Mouse (Mus musculus) midbrain, embryonic 10.5 days (tissue): ENCODE data around the gene Daam1. TPM values are rescaled to one million over a fixed set of nuclear protein-coding genes. Genes with fewer than 3 reads are reported as not detected.

Source experiments
- DNase-seq: peaks from one replicate; pipeline ENCODE4 v3.0.0-alpha.2; 2017; ENCODE audit warnings: low spot score
- H3K27ac ChIP-seq: fragments of 300-500 bp; sonication (generic); replicated peaks from 2 replicates; pipeline ENCODE4 v1.5.1; 2016; ENCODE audit warnings: mild to moderate bottlenecking
- H3K27me3 ChIP-seq: fragments of 300-500 bp; sonication (generic); 2 replicates; pipeline ENCODE4 v1.6.1; 2016; ENCODE audit warnings: low read depth, mild to moderate bottlenecking; ENCODE audit not compliant: poor library complexity, severe bottlenecking
- H3K36me3 ChIP-seq: fragments of 300-500 bp; sonication (generic); 2 replicates; pipeline ENCODE4 v1.6.1; 2016; ENCODE audit warnings: mild to moderate bottlenecking, moderate library complexity
- H3K4me1 ChIP-seq: fragments of 300-500 bp; sonication (generic); 2 replicates; pipeline ENCODE4 v1.6.1; 2016
- H3K4me3 ChIP-seq: fragments of 300-500 bp; sonication (generic); 2 replicates; pipeline ENCODE4 v1.5.1; 2016; ENCODE audit warnings: mild to moderate bottlenecking, moderate library complexity
- H3K9me3 ChIP-seq: fragments of 300-500 bp; sonication (generic); replicated peaks from 2 replicates; pipeline ENCODE4 v1.6.1; 2016; ENCODE audit warnings: mild to moderate bottlenecking
- WGBS: fragments of 180-500 bp; shearing (Covaris S2); methylation state at CpG from one replicate; pipeline ENCODE4 v1.1.7; 2016; 5-methylcytosine and 5-hydroxymethylcytosine counted together
- polyA plus RNA-seq: library from polyadenylated mRNA; unstranded; fragments of >200 nt; fragmentation: Nextera tagmentation; extraction: Ambion mirVana; gene quantifications from 2 replicates; pipeline ENCODE4 v1.2.1, GENCODE M21; 2016

Gene Daam1
- polyA plus RNA-seq, 1 experiment from 2014 or later, result 9.3 TPM

GRCm38 (mm10) chr12:71976361-71976960, 145.6 kb downstream of the Daam1 start:
- no peak overlapping the region for H3K4me3 ChIP-seq
- H3K4me1 ChIP-seq, result peaks cover 22% of the 10 kb centered on the region
- H3K27me3 ChIP-seq, result no peaks in the 10 kb centered on the region
- no peaks in the 10 kb centered on the region for H3K9me3 ChIP-seq
- no peak for DNase-seq
- 76% methylated on average over 7 of the region's 7 CpGs for WGBS
- H3K27ac ChIP-seq, result no peak overlapping the region
- peaks cover 91% of the 10 kb centered on the region for H3K36me3 ChIP-seq

GRCm38 (mm10) chr12:71977364-71977763, 146.5 kb downstream of the Daam1 start:
- no peak overlapping the region for H3K27ac ChIP-seq
- no peak overlapping the region for H3K4me3 ChIP-seq
- DNase-seq, result no peak
- H3K36me3 ChIP-seq, result peaks cover 90% of the 10 kb centered on the region
- H3K27me3 ChIP-seq, result no peaks in the 10 kb centered on the region
- peaks cover 22% of the 10 kb centered on the region for H3K4me1 ChIP-seq
- no peaks in the 10 kb centered on the region for H3K9me3 ChIP-seq
- WGBS, result 87% methylated on average over 7 of the region's 7 CpGs

- no peaks in the 10 kb centered on the region for H3K9me3 ChIP-seq
- peaks cover 90% of the 10 kb centered on the region for H3K36me3 ChIP-seq
- H3K27ac ChIP-seq, result no peak overlapping the region
- 36% methylated on average over 12 of the region's 12 CpGs for whole genome bisulfite sequencing
- no peak for DNase-seq
- H3K4me1 ChIP-seq, result peaks cover 22% of the 10 kb centered on the region
- H3K27me3 ChIP-seq, result no peaks in the 10 kb centered on the region
- no peak overlapping the region for H3K4me3 ChIP-seq
These were observed 147.9 kb downstream of the Daam1 start for GRCm38 (mm10) chr12:71978513-71979352.

DNA sequence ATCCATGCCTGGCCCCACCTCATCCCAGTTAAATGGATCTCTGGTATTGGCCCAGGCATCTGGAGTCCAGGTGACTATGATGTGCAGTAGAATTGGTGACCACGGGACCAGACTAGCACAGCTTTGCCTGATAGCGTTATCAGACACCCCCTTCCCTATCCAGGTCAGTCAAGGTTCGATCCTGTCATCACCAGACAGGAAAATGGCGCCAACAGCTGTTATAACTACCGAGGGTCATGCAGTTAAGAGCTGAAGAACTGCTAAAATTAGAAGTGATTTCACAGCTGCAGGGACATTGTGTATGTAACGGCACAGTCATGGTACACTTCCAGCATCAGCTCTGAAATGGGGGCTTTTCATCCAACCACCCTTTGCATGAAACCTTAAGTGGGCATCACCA, 149.3 kb downstream of the Daam1 start:
- WGBS, result 95% methylated on average over 6 of the region's 6 CpGs
- DNase-seq, result no peak
- Histone ChIP-seq H3K4me3 (no peak overlapping the region), H3K4me1 (peaks cover 22% of the 10 kb centered on the region), H3K9me3 (no peaks in the 10 kb centered on the region), H3K27me3 (no peaks in the 10 kb centered on the region), H3K36me3 (peaks cover 93% of the 10 kb centered on the region), H3K27ac (no peak overlapping the region)

DNA sequence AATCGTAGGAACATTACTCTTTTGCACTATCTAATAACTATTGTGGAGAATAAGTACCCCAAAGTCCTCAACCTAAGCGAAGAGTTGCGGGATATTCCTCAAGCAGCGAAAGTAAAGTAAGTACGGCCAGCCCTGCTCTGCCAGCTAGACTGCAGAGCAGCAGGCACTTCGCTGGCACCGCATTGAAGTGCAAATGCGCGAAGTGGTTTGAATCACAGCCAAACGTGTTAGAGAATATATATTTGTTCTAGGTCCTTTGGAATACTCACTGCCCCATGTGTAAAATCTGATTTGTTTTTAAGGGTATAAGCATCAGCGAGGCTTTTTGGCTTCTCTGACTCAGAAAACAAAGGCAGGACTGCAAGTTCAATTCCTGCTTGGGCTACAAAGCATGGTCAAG, 149.9 kb downstream of the Daam1 start:
- no peaks in the 10 kb centered on the region for H3K27me3 ChIP-seq
- H3K4me3 ChIP-seq, result no peak overlapping the region
- no peak for DNase-seq
- H3K36me3 ChIP-seq, result peaks cover 93% of the 10 kb centered on the region
- no peaks in the 10 kb centered on the region for H3K9me3 ChIP-seq
- H3K4me1 ChIP-seq, result peaks cover 22% of the 10 kb centered on the region
- no peak overlapping the region for H3K27ac ChIP-seq
- WGBS, result 95% methylated on average over 11 of the region's 11 CpGs

DNA sequence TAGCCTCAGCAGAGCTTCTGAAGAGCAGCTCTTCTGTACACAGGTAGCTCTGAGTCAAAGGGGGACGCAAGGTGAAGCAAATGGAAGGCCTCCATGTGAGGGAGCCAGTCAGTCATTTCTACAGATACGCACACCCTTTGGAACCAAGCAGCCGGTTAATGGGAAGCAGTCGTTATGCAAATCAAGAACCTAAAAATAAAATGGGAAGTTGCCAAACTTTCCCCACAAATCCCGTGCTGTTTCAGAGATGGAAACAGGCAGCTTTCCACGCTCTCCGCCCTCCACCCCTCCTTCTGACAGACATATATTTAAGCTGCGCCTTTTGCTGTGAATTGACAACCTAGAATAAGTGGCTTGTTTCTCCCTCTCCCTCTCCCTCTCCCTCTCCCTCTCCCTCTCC, 150.4 kb downstream of the Daam1 start:
- no peak overlapping the region for H3K4me3 ChIP-seq
- H3K36me3 ChIP-seq, result peaks cover 93% of the 10 kb centered on the region
- no peak overlapping the region for H3K27ac ChIP-seq
- peaks cover 19% of the 10 kb centered on the region for H3K4me1 ChIP-seq
- 89% methylated on average over 8 of the region's 8 CpGs for WGBS
- no peaks in the 10 kb centered on the region for H3K9me3 ChIP-seq
- no peaks in the 10 kb centered on the region for H3K27me3 ChIP-seq
- DNase-seq, result no peak

GRCm38 (mm10) chr12:71981791-71982190, 150.9 kb downstream of the Daam1 start:
- Histone ChIP-seq H3K4me1 (peaks cover 13% of the 10 kb centered on the region), H3K9me3 (no peaks in the 10 kb centered on the region), H3K27me3 (no peaks in the 10 kb centered on the region), H3K36me3 (peaks cover 93% of the 10 kb centered on the region), H3K27ac (no peak overlapping the region), H3K4me3 (no peak overlapping the region)
- 78% methylated on average over 5 of the region's 5 CpGs for WGBS
- no peak for DNase-seq

GRCm38 (mm10) chr12:71983102-71983715, 152.3 kb downstream of the Daam1 start:
- DNase-seq, result no peak
- Histone ChIP-seq H3K9me3 (no peaks in the 10 kb centered on the region), H3K36me3 (peaks cover 91% of the 10 kb centered on the region), H3K4me3 (no peak overlapping the region), H3K27ac (no peak overlapping the region), H3K27me3 (no peaks in the 10 kb centered on the region), H3K4me1 (peaks cover 10% of the 10 kb centered on the region)
- 85% methylated on average over 10 of the region's 10 CpGs for WGBS

DNA sequence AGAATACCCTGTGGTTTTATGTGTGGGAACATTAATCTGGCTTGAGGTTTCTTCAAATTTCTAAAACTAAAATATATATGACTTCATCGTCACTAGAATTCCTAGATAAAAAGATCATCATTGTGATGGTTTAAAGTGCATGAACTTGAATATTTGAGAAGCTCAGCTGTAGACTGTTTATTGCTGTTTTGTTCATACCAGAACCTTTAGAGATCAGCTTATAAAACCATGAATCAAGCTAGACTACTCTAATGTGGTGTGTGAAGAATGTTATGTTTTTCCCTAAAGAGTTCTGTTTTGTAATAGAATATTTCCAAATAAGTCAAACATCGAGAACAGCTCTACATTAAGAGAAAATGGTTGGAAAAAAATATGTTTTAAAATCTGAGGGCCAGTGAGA, 156.3 kb downstream of the Daam1 start:
- Histone ChIP-seq H3K27ac (no peak overlapping the region), H3K27me3 (no peaks in the 10 kb centered on the region), H3K36me3 (peaks cover 98% of the 10 kb centered on the region), H3K4me3 (no peak overlapping the region), H3K4me1 (no peaks in the 10 kb centered on the region), H3K9me3 (no peaks in the 10 kb centered on the region)
- 90% methylated on average over 2 of the region's 2 CpGs for WGBS
- DNase-seq, result no peak

DNA sequence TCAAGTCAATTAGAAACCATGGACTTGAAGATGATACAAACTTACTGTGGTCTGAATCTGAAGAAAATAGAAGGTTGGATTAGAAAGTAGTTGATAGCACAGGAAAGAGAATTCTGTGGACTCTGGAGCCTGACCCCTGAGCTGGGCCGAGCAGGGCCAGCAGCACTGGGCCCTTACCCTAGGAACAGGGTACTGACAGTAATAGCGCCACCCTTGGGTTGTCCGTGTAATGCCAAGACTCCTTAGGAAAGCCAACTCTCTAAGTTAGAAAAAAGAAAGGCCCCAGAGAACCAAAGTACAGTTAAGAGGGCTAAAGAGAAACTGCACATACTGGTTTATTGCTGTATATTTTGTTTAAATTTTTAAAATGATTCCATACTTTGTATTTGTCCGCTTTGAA, 157.0 kb downstream of the Daam1 start:
- Histone ChIP-seq H3K27ac (no peak overlapping the region), H3K9me3 (no peaks in the 10 kb centered on the region), H3K36me3 (peaks cover 98% of the 10 kb centered on the region), H3K27me3 (no peaks in the 10 kb centered on the region), H3K4me3 (no peak overlapping the region), H3K4me1 (no peaks in the 10 kb centered on the region)
- DNase-seq, result no peak
- WGBS, result 86% methylated on average over 4 of the region's 4 CpGs

DNA sequence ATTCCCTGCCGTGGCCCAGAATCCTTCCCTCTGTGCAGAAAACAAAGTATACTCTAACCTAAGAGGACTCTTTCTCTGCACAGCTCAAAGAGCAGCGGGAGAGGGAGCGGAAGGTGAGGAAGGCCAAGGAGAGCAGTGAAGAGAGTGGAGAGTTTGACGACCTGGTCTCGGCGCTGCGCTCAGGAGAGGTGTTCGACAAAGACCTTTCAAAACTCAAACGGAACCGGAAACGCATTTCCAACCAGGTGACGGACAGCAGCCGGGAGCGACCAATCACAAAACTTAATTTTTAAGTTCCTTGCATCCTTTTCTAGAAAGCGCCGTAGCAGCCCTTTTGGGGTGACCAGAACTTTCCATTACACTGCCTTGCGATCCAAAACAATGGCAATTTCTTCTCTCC, 158.7 kb downstream of the Daam1 start:
- Histone ChIP-seq H3K27me3 (no peaks in the 10 kb centered on the region), H3K9me3 (no peaks in the 10 kb centered on the region), H3K4me3 (no peak overlapping the region), H3K4me1 (peaks cover 5% of the 10 kb centered on the region; the same call in 1 of the 2 replicates), H3K36me3 (peaks cover 97% of the 10 kb centered on the region), H3K27ac (no peak overlapping the region)
- DNase-seq, result no peak
- WGBS, result 93% methylated on average over 17 of the region's 17 CpGs

GRCm38 (mm10) chr12:71992599-71993210, 161.8 kb downstream of the Daam1 start:
- Histone ChIP-seq H3K36me3 (peaks cover 67% of the 10 kb centered on the region), H3K27ac (no peak overlapping the region), H3K4me3 (no peak overlapping the region), H3K4me1 (peaks cover 9% of the 10 kb centered on the region; the same call in 1 of the 2 replicates), H3K9me3 (no peaks in the 10 kb centered on the region), H3K27me3 (no peaks in the 10 kb centered on the region)
- no peak for DNase-seq
- WGBS, result 94% methylated on average over 18 of the region's 18 CpGs
